Mouse (Mus musculus) left cerebral cortex, adult 18-20 months (tissue): ENCODE measurements around the gene Il3ra. TPM values are rescaled to one million over a fixed set of nuclear protein-coding genes. Genes with fewer than 3 reads are reported as not detected.

Experiments
- DNase-seq, 2 experiments: peaks; one replicate each; pipeline ENCODE4 v3.0.0; 2021 to 2022; ENCODE audit warnings: low spot score in 2 of 2, mixed read lengths in 1 of 2
- total RNA-seq, 2 experiments: library from RNA; stranded (reverse); gene quantifications; 2 replicates each; pipeline ENCODE4 v1.2.3; 2021

Il3ra gene
- total RNA-seq, 2 experiments from 2014 or later: 3.4 TPM

DNA sequence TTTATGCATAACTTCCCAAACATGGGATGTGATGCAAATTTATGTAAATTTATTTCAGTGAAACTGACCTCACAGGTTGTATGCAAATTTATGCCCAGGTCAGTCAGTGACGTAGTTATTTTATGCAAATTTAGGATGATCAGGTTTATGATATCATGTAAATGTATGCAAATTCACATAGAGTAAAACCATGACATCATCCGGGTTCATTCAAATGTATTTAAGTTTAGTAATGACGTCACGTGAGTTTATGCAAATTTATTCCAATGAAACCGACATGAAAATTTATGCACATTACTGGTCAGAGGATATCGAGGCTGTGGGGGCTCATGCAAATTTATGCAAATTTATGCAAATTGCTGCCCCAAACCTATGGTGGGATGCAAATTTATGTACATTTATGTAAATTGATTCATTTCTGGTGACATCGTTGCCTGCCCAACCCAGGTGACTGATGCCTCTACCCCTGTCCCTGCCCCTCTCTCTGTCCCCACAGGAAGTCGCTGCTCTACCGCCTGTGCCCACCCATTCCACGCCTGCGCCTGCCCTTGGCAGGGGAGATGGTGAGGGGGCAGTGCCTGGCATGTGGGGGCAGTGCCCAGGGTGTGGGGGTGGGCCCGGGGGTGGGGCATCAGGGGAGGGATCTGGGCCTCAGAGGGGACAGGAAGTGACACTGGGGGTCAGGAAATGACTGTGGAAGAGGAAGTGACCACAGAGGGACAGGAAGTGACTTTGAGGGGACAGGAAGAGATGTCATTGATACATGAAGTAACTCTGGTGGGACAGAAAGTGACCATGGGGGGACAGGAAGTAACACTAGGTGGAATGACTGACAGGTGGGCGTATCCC lies 8.7 kb downstream of the Il3ra start:
- DNase-seq: no peak

DNA sequence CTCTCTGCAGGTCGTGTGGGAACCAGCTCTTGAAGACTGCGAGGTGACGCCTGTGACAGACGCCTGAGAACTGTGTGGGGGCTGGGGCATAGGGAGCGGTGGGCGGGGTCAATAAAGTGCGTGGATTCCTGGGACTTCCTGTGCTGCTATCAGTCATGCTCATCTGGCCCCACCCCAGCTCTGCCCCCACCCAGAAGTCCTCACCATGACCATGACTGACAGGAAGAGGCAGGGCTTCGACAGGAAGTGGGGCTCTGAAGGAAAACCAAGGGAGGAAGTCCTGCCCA lies 9.2 kb downstream of the Il3ra start:
- no peak for DNase-seq

DNA sequence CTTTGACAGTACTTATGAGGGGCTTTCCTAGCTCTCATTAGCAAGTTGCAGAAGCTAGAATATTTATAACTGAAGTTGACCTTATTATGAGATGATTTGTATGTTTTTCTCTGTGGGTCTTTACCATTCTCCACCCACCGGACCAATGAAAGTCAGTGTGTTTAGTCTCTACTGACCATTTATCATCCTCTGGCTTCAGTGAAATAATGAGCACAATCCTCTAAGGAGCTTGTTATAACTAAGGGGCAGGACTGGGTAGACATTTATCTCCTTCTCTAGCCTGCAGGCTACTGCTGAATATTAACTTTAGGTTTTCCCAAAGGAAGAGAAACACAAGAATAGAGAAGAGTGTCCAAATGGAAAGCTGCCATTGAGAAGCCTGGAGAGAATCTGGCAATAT lies 49.5 kb downstream of the Il3ra start:
- DNase-seq: no peak

DNA sequence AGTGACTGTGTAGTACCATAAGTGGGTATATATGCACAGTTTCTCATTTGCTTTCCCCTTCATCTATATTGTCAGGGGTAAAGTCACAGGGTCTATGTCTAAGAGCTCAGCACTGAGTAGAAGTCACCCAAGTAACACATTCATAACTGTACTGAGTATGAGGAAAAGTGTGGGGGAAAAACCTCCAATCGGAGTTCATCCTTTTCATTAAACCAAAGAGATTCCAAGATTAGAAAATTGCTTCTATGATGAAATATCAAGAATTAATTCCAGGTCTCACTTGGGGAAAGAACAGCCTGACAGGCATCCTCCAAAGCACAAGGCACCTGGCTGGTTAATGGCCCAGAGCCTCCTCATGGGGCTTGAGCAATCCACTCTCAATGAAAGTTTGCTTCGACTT lies 54.9 kb downstream of the Il3ra start, which contains the start of gene Olfr721-ps1:
Gene Olfr721-ps1 (plus strand): TSS at position 301 of the 400 bp plus-strand sequence.
- no peak for DNase-seq

Other genes starting within 250 kb of the Il3ra start
- gene Psmd6, start 225.3 kb upstream of the Il3ra start, total RNA-seq: 100 to 1,000 TPM; 107 to 110 TPM
- not detected for gene Olfr720, start 159.4 kb upstream of the Il3ra start, total RNA-seq
- not detected for gene Olfr31, start 23.4 kb upstream of the Il3ra start, total RNA-seq
- not detected for gene Olfr721-ps1, start 55.0 kb downstream of the Il3ra start, total RNA-seq